Mouse (Mus musculus): ENCODE measurements at regions not wholly inside any gene's neighbourhood (a gene's known extent, or its start where the extent isn't known, plus 50 kb on each side); places are given as distances from the start of the nearest gene placed in this dataset.

- Histone ChIP-seq H3K9me3 (ENCODE audit: control insufficient read depth, low read length) (no peaks in the 10 kb centered on the region), H3K27me3 (replicated peaks; ENCODE audit: control insufficient read depth, insufficient read depth, low read length) (no peaks in the 10 kb centered on the region), H3K4me2 (ENCODE audit: low read length) (no peak overlapping the region), H3K4me3 (ENCODE audit: low read depth, low read length) (no peak overlapping the region), H3K36me3 (ENCODE audit: control insufficient read depth, insufficient read depth, low read length) (no peaks in the 10 kb centered on the region), H3K27ac (ENCODE audit: low read depth) (no peak overlapping the region), H3K9ac (ENCODE audit: low read length) (no peak overlapping the region), H3K4me1 (replicated peaks; ENCODE audit: control insufficient read depth, insufficient read depth, low read length) (no peaks in the 10 kb centered on the region)
- WGBS: 39% methylated on average over 6 of the region's 6 CpGs
- ATAC-seq (replicated peaks; ENCODE audit: low FRiP score, low TSS enrichment, low read depth): no peak
- no peak for DNase-seq (ENCODE audit: low spot score)
These were observed 379.1 kb downstream of the Tbc1d22a start for GRCm38 (mm10) chr15:86593404-86593803.

- no peaks in the 10 kb centered on the region for H3K9me3 ChIP-seq (ENCODE audit: control insufficient read depth, low read length)
- H3K27ac ChIP-seq (ENCODE audit: low read depth): no peak overlapping the region
- no peak overlapping the region for H3K4me2 ChIP-seq (ENCODE audit: low read length)
- no peaks in the 10 kb centered on the region for H3K27me3 ChIP-seq (replicated peaks; ENCODE audit: control insufficient read depth, insufficient read depth, low read length)
- ATAC-seq (replicated peaks; ENCODE audit: low FRiP score, low TSS enrichment, low read depth) (no peak), DNase-seq (ENCODE audit: low spot score) (no peak)
- no peaks in the 10 kb centered on the region for H3K4me1 ChIP-seq (replicated peaks; ENCODE audit: control insufficient read depth, insufficient read depth, low read length)
- H3K36me3 ChIP-seq (ENCODE audit: control insufficient read depth, insufficient read depth, low read length): no peaks in the 10 kb centered on the region
- H3K4me3 ChIP-seq (ENCODE audit: low read depth, low read length): no peak overlapping the region
- H3K9ac ChIP-seq (ENCODE audit: low read length): no peak overlapping the region
These were observed 392.2 kb downstream of the Tbc1d22a start for GRCm38 (mm10) chr15:86606411-86606810.

- no peak overlapping the region for H3K9ac ChIP-seq (ENCODE audit: low read length)
- no peak overlapping the region for H3K4me3 ChIP-seq (ENCODE audit: low read depth, low read length)
- 81% methylated on average over 6 of the region's 6 CpGs for WGBS
- H3K4me2 ChIP-seq (ENCODE audit: low read length): no peak overlapping the region
- H3K27ac ChIP-seq (ENCODE audit: low read depth): no peak overlapping the region
- no peaks in the 10 kb centered on the region for H3K4me1 ChIP-seq (replicated peaks; ENCODE audit: control insufficient read depth, insufficient read depth, low read length)
- H3K9me3 ChIP-seq (ENCODE audit: control insufficient read depth, low read length): no peaks in the 10 kb centered on the region
- no peaks in the 10 kb centered on the region for H3K27me3 ChIP-seq (replicated peaks; ENCODE audit: control insufficient read depth, insufficient read depth, low read length)
- H3K36me3 ChIP-seq (ENCODE audit: control insufficient read depth, insufficient read depth, low read length): no peaks in the 10 kb centered on the region
- DNase-seq (ENCODE audit: low spot score): no peak
- ATAC-seq (replicated peaks; ENCODE audit: low FRiP score, low TSS enrichment, low read depth): no peak
These were observed 395.4 kb downstream of the Tbc1d22a start for GRCm38 (mm10) chr15:86609692-86610091.

GRCm38 (mm10) chr15:86631376-86631775, 417.1 kb downstream of the Tbc1d22a start:
- no peak for ATAC-seq (replicated peaks; ENCODE audit: low FRiP score, low TSS enrichment, low read depth)
- Histone ChIP-seq H3K27me3 (replicated peaks; ENCODE audit: control insufficient read depth, insufficient read depth, low read length) (no peaks in the 10 kb centered on the region), H3K9me3 (ENCODE audit: control insufficient read depth, low read length) (no peaks in the 10 kb centered on the region), H3K36me3 (ENCODE audit: control insufficient read depth, insufficient read depth, low read length) (no peaks in the 10 kb centered on the region), H3K4me1 (replicated peaks; ENCODE audit: control insufficient read depth, insufficient read depth, low read length) (no peaks in the 10 kb centered on the region), H3K4me2 (ENCODE audit: low read length) (no peak overlapping the region), H3K9ac (ENCODE audit: low read length) (no peak overlapping the region), H3K27ac (ENCODE audit: low read depth) (no peak overlapping the region), H3K4me3 (ENCODE audit: low read depth, low read length) (no peak overlapping the region)
- WGBS: 41% methylated on average over 5 of the region's 5 CpGs
- no peak for DNase-seq (ENCODE audit: low spot score)

GRCm38 (mm10) chr15:86645244-86645643, 431.0 kb downstream of the Tbc1d22a start:
- Histone ChIP-seq H3K9me3 (ENCODE audit: control insufficient read depth, low read length) (no peaks in the 10 kb centered on the region), H3K27me3 (replicated peaks; ENCODE audit: control insufficient read depth, insufficient read depth, low read length) (no peaks in the 10 kb centered on the region), H3K9ac (ENCODE audit: low read length) (no peak overlapping the region), H3K4me1 (replicated peaks; ENCODE audit: control insufficient read depth, insufficient read depth, low read length) (no peaks in the 10 kb centered on the region), H3K27ac (ENCODE audit: low read depth) (no peak overlapping the region), H3K4me2 (ENCODE audit: low read length) (no peak overlapping the region), H3K36me3 (ENCODE audit: control insufficient read depth, insufficient read depth, low read length) (no peaks in the 10 kb centered on the region), H3K4me3 (ENCODE audit: low read depth, low read length) (no peak overlapping the region)
- ATAC-seq (replicated peaks; ENCODE audit: low FRiP score, low TSS enrichment, low read depth) (no peak), DNase-seq (ENCODE audit: low spot score) (no peak)
- WGBS: 40% methylated on average over 9 of the region's 9 CpGs

GRCm38 (mm10) chr15:86648131-86648530, 433.9 kb downstream of the Tbc1d22a start:
- Histone ChIP-seq H3K9ac (ENCODE audit: low read length) (no peak overlapping the region), H3K4me3 (ENCODE audit: low read depth, low read length) (no peak overlapping the region), H3K9me3 (ENCODE audit: control insufficient read depth, low read length) (no peaks in the 10 kb centered on the region), H3K27ac (ENCODE audit: low read depth) (no peak overlapping the region), H3K27me3 (replicated peaks; ENCODE audit: control insufficient read depth, insufficient read depth, low read length) (no peaks in the 10 kb centered on the region), H3K36me3 (ENCODE audit: control insufficient read depth, insufficient read depth, low read length) (no peaks in the 10 kb centered on the region), H3K4me2 (ENCODE audit: low read length) (no peak overlapping the region), H3K4me1 (replicated peaks; ENCODE audit: control insufficient read depth, insufficient read depth, low read length) (no peaks in the 10 kb centered on the region)
- 74% methylated on average over 3 of the region's 3 CpGs for WGBS
- ATAC-seq (replicated peaks; ENCODE audit: low FRiP score, low TSS enrichment, low read depth) (no peak), DNase-seq (ENCODE audit: low spot score) (no peak)

GRCm38 (mm10) chr15:86673096-86673520, 458.8 kb downstream of the Tbc1d22a start:
- ATAC-seq (replicated peaks; ENCODE audit: low FRiP score, low TSS enrichment, low read depth): no peak
- DNase-seq (ENCODE audit: low spot score): peak; percentile 75
- H3K4me2 ChIP-seq (ENCODE audit: low read length): no peak overlapping the region
- no peaks in the 10 kb centered on the region for H3K36me3 ChIP-seq (ENCODE audit: control insufficient read depth, insufficient read depth, low read length)
- H3K9me3 ChIP-seq (ENCODE audit: control insufficient read depth, low read length): no peaks in the 10 kb centered on the region
- no peaks in the 10 kb centered on the region for H3K27me3 ChIP-seq (replicated peaks; ENCODE audit: control insufficient read depth, insufficient read depth, low read length)
- no peak overlapping the region for H3K27ac ChIP-seq (ENCODE audit: low read depth)
- H3K9ac ChIP-seq (ENCODE audit: low read length): no peak overlapping the region
- H3K4me1 ChIP-seq (replicated peaks; ENCODE audit: control insufficient read depth, insufficient read depth, low read length): no peaks in the 10 kb centered on the region
- H3K4me3 ChIP-seq (ENCODE audit: low read depth, low read length): no peak overlapping the region
- WGBS: 32% methylated on average over 9 of the region's 9 CpGs

GRCm38 (mm10) chr15:86677016-86677415, 462.8 kb downstream of the Tbc1d22a start:
- no peaks in the 10 kb centered on the region for H3K4me1 ChIP-seq (replicated peaks; ENCODE audit: control insufficient read depth, insufficient read depth, low read length)
- H3K9me3 ChIP-seq (ENCODE audit: control insufficient read depth, low read length): no peaks in the 10 kb centered on the region
- no peak overlapping the region for H3K4me3 ChIP-seq (ENCODE audit: low read depth, low read length)
- DNase-seq (ENCODE audit: low spot score) (no peak), ATAC-seq (replicated peaks; ENCODE audit: low FRiP score, low TSS enrichment, low read depth) (no peak)
- no peaks in the 10 kb centered on the region for H3K27me3 ChIP-seq (replicated peaks; ENCODE audit: control insufficient read depth, insufficient read depth, low read length)
- H3K27ac ChIP-seq (ENCODE audit: low read depth): no peak overlapping the region
- no peak overlapping the region for H3K9ac ChIP-seq (ENCODE audit: low read length)
- H3K36me3 ChIP-seq (ENCODE audit: control insufficient read depth, insufficient read depth, low read length): no peaks in the 10 kb centered on the region
- H3K4me2 ChIP-seq (ENCODE audit: low read length): no peak overlapping the region
- WGBS: 80% methylated on average over 7 of the region's 7 CpGs

- H3K27ac ChIP-seq (ENCODE audit: low read depth): no peak overlapping the region
- H3K4me1 ChIP-seq (replicated peaks; ENCODE audit: control insufficient read depth, insufficient read depth, low read length): no peaks in the 10 kb centered on the region
- WGBS: 89% methylated on average over 12 of the region's 12 CpGs
- H3K36me3 ChIP-seq (ENCODE audit: control insufficient read depth, insufficient read depth, low read length): no peaks in the 10 kb centered on the region
- no peak overlapping the region for H3K4me2 ChIP-seq (ENCODE audit: low read length)
- no peaks in the 10 kb centered on the region for H3K9me3 ChIP-seq (ENCODE audit: control insufficient read depth, low read length)
- H3K27me3 ChIP-seq (replicated peaks; ENCODE audit: control insufficient read depth, insufficient read depth, low read length): no peaks in the 10 kb centered on the region
- no peak overlapping the region for H3K9ac ChIP-seq (ENCODE audit: low read length)
- DNase-seq (ENCODE audit: low spot score): no peak
- H3K4me3 ChIP-seq (ENCODE audit: low read depth, low read length): no peak overlapping the region
- no peak for ATAC-seq (replicated peaks; ENCODE audit: low FRiP score, low TSS enrichment, low read depth)
These were observed 468.8 kb downstream of the Tbc1d22a start for GRCm38 (mm10) chr15:86683081-86683480.
